Mouse (Mus musculus) retina, embryonic 14.5 days (tissue): Measurements from ENCODE around the gene Nrxn3.

Experiments used
- DNase-seq: peaks from one replicate; pipeline ENCODE4 v3.0.0-alpha.2; 2015; ENCODE audit warnings: low spot score

Gene Nrxn3

DNA sequence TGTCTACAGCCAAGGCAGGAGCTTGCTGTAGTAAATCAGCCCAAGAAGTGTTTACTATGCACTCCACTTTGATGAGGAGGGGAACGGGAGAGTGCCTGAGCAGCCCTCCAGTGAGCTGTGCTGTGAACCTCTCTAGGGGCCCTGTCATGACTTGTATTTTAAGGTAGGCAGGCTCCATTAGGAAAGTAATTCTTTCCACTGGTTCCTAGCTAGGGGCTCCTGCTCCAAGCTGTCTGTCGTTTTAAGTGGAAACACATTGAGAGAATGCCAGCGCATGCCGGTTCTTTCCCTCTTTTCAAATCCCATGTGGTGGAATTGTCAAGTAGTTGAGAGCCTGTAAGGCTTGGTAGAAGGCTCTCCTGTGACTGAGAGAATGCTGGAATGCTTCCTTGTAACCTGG is 1091.9 kb downstream of the Nrxn3 start:
- DNase-seq = no peak

DNA sequence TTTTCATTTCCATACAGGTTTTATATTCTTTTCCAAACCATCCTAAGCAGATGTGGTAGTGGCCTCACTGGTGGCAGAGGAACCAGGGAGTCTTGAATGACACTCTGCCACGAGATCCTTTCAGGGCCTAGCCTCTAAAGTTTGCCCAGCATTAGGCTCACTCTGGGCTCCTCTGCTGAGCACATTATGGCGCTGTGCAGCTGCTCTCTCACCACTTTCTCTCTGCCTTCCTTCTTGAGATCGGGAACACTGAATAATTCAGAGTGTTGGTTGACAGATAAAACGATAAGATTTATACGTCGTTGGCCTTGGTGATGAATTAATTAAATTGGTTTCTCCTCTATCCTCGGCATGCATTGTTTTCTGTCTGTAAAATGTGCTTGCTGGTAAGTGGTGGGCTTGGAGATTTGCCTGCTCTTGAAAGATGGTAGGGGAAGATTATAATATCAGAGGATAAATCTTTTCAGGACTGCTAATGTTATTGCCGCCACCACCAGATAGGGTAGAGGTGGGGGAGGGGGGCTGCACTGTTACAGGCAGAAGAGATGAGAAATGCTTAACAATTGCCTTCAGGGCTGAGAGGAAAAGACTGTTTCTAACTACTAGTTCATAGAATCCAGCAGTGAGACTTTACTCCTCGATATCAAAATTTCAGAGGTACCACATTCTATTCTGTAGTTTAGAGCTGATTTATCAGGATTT is 1094.5 kb downstream of the Nrxn3 start:
- peak; percentile 16 for DNase-seq

DNA sequence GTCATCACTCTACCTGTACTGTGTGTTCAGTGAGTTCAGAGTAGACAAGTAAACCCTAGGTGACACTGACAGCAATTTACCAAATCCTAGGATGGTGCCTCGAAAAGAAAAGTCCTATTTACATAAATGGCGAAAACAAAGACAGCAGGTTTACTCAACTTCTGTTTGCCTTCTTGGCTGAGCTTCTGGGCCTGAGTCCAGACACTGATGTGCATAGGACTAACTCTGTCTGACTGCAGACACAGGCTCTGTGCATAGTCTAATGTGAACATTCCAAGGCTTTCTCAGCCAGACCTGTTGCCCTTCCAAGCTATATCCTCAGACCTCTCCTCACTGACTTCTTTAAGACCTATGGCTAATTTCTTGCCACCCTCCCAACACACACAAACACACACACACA is 1095.5 kb downstream of the Nrxn3 start:
- no peak for DNase-seq

DNA sequence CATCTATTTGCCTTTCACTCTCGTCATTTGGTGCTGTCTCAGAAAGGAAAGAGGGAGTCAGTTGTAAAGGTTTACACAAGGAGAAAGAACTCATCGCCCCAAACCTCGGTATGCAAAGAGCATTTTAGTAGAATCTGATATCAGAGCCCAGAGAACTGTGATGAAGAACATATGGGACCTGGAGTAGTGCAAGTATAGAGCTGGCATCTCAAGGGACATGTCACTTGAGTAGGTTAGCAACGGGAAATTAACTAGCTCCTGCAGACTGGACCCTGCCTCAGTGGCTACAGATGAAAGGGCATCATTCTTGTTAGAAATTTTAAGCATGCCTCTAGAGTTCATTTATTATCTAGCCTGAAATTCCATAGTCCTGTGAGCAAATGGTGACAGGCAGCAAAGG is 1099.5 kb downstream of the Nrxn3 start:
- DNase-seq = no peak

DNA sequence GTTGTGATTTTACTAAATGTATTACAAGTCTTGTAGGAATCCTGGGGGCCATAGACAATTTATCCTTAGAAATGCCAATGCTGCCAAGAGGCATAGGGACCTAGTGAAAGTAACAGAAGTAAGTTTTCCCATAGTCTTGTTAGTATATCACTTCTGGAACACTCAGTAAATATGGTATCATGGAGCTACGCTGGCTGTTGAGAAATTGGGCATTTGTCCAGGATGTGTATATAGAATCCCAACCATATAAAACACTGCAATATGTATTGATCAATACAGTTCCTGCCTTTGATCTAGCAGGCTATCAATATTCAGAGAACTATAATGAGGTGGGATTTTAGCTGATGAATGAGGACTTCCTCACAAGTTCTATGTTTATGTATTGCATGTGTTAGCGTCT is 1107.3 kb downstream of the Nrxn3 start:
- DNase-seq = no peak

DNA sequence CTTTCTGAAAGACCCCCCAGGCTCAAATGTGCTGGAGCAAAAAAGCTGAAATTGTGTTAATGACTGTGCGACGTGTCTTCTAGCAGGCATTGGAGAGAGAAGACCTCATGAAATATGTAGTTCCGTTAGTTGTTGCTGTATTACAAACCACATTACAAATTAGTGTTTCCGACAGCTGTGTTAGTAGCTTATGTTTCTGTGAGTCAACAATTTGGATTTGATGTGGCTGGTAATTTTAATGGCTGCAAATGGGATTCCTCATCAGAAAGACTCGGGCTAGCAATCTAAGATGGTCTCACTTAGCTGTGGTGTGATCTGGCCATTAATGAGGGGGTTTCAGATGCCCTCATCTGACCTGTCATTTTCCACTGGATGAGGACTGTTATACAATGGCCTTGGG is 1107.7 kb downstream of the Nrxn3 start:
- no peak for DNase-seq

DNA sequence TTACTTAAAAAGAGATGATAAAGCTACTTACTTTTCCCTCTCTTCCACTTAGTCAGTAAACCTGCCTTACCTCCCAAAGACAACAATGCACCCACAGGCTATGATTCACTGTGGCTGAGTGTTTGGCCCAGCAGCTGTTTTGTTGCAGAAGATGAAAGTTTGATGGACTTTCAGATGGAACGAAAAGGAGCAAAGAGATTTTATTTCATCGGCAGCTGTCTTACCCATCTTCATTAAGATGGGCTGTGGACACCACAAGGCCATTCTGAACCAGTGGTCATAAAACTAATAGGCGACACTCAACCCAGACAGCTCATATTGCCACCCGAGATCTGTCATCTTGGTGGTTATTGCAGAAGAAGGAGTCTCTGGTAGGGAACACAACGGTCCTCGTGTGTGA is 1108.6 kb downstream of the Nrxn3 start:
- DNase-seq = no peak

DNA sequence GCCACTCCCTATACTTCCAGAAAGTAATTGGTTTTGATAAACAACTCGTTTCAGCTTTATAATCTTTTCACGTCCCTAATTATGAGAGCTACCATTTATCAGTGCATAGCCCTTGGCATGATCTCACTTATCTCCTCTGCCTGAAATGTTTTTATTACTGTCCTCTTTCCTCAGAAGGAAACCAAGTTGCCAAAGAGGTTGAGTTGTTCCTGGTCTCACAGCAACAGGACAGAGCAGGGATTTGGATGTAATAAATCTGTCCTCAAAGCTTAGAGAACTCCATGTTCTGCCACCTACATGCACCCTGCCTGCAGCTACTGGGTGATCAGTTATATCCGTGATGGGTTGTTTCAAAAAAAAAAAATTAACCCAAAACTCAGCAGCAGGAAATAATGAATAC is 1113.6 kb downstream of the Nrxn3 start:
- no peak for DNase-seq

DNA sequence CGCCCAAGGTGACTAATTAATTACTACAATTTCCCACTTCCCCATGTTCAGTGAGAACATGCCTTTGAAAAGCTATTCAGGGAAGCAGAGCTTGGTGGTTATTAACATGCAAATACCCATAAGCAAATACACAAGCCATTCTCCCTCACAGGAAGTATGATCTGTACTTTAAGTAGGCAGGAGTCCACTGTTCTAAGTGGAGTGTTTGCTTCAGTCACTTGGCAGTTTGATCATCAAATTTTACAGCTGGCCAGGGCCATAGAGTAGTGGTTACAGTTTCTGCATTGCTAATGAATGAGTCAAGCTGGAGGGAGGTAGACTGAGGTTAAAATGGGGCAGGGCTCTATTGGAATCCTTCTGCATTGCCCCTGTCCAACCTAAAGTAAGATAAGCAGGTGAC is 1120.2 kb downstream of the Nrxn3 start:
- DNase-seq = no peak

DNA sequence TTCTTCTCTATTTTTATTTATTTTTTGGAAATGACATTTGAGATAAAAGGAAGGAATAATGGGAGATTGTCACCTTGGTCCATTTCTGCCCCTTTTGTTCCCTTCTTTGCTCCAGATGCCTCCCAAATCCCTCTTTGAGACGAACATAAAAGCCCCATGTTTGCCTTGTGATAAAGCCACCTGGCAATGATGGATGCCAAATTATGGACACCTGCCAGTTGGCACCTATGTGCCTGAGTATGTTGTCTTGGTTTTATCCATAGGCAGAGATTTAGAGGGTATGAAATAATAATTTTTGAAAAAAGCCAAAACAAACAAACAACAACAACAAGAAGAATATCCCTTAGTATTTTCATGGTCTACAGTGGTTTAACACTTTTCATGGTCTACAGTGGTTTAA is 1125.4 kb downstream of the Nrxn3 start:
- DNase-seq = no peak

DNA sequence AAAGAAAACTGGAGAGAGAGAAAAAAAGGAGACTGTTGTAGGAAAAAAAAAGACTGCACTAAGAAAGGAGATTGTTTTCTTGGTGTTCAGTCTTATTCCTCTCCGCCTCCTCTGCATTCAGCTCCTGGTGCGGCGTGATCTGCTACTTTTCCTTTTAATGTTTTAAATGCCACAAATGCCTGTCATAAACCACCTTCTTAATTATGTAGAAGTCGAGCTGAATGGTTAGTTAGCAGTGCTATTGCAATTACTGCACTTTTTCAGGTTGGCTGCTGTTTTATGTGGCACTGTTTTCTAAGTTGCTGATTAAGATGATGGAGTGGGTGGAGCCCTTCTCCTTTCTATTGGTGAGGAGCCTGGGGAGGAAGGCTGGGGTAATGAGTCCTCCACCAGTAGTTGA is 1131.7 kb downstream of the Nrxn3 start:
- DNase-seq = no peak

DNA sequence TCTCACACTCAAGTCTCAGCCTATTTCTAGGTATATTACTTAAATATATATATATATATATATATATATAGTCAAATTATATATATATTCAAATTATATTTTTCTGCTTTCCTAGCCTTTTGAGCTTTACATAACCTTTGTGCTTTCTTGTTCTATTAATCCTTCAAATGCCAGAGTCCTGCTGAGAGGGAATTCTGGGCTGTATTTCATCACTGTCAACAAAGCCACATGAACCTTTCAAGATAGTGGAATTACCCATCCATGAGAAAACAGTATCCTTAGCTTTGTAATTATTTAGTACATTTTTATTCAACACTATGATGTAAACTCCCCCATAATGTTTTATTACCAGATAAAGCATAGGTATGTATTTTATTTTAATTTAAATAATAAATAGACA is 1144.4 kb downstream of the Nrxn3 start:
- DNase-seq = no peak

DNA sequence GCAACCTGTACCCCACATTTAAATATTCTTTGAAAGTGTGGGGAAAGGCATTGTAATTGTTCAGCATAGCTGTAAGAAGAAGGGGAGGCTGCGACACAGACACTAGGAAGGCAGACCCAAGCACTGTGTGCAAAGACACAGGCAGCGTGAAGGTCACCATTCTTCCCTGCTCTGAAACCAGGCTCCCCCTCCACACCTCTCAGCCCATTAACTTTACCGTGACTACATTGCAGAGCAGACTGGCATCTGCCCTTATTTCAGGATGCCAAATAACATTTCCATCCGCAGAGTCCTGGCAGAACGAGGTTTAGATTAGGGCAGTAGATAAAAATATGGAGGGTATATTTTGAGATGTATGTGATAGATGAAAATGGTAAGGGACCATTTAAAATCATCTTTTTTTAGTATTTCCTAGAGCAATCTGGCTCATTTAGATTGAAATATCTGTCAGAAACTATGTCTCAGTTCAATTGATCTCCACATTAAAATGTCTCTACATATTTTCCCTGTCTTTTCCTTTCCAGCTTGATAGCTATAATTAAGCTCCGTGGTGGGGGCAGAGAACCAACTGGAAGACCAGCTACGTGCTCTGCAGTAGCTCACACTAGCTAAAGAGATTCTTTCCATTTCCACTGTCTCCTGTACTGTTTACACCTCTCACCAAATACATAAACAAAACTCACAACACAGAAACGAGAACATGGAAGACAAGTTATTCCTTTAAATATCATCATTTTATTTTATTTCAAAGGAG is 1160.1 kb downstream of the Nrxn3 start:
- DNase-seq = no peak

DNA sequence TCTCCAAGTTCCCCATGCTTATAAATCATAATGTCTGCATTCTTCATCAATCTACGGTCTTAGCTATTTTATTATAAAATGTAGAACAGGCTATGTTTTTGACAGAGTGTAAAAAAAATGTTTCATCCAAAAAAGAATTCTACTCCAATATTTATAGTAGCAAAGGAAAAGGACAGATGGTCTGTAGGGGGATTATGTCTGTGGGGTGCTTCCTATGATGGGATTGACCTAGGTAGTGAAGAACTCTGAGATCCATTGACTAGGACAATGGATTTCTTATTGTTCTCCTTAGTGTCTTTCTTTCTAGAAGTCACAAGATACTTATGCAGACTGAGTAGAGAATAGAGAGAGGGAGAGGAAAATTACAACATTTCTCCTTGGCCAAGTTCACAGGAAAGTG is 1161.9 kb downstream of the Nrxn3 start:
- no peak for DNase-seq

DNA sequence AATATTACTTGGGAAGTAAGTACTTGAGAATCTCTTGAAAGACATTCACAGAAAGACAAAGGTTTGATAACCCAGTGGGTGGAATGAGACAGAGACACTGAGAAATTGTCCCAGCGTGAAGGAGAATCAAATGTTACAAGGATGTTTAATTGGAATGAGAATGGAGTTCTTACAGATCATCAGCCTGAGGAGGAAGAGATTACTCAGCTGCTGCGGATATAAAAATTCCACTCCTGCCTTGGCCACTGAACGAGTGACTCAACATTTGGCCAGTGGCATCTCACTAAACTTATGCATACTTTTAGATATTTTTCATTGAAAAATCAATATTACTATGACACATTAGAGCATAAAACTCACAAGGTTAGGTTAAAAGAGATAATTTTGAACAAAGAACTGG is 1166.0 kb downstream of the Nrxn3 start:
- no peak for DNase-seq

DNA sequence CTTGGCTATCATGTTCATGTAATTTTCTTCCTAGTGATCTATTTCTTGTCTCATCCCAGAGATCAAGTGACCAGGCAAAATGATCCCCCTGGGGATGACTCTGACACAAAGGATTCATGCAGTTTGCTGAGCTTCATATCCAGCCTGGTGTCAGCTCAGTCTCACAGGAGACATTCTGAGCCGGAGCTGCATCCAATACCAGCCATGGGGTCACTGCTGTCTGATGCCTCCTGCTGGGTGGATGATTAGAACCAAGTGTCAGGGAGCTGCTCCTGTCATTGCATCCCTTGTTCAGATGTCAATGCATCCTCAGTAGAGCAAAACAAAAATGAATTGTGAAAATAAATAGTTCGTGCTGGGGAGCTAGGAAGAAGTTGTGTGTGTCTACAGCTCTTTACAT is 1174.2 kb downstream of the Nrxn3 start:
- DNase-seq = no peak

DNA sequence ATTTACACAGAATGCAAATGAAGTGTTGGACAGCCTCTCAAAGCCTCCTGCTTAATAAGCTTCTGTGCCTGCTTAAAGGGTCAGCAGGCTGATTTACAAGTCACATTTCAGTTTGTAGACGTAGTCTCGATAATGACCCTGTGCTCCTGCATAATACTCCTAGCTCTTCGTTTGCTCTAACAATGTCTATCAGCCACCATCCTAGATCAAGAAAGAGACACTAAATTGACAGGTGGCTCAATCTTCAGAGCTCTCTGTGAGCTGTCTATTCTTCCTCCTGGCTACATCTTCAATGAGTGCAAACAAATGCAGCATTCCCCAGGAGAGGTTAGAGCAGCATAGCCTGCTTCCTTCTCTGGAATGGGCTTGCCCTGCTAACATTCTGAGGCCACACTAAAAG is 1186.9 kb downstream of the Nrxn3 start:
- DNase-seq = no peak

DNA sequence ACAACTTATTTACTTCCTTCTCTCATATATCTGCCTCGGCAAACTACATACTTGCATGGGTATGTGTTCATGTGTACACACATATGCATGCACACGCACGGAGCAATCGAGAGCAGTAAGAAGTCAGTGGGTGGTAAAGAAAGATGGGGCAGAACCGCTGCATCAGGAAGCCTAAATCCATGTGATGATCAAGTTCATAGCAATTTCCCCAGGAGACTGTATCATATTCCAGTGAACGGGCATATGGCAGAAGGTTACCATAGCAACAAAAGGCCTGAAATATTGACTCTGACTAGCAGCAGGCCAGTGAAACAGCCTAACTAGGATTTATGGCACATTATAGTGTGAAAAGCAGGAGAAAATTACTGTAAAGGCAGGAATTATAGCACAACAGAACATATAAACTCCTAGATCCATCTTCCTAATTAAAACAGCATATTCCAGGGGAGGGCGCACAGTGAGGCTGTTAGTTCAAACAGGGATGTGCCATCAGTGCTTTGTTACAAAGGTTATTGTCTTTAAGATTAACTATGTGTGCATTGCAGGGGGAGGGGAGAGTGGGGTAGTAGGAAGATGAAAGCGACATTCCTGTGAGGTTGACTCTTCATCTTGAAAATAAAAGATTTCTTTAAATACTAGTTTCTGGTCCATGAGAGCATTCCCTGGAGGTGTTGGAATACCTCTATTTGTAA is 1195.6 kb downstream of the Nrxn3 start:
- peak; percentile 65 for DNase-seq

DNA sequence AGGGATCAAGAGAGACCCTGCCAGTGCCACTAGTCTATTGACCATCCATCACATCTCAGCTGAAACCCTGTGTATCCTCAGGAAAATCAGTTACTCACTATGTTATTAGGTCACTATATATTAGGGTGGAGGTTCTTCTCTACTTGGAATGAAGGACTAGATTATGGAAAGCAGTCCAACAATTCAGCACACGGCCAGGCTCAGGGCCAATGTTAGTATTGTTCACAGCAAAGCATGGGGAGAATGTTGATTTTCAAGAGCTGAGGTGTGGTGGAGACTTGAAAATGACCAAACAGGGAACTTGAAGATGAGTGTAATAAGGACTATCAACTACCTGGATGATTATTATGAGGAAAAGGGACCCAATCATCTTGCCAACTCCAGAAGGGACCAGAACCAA is 1209.7 kb downstream of the Nrxn3 start:
- DNase-seq = no peak

DNA sequence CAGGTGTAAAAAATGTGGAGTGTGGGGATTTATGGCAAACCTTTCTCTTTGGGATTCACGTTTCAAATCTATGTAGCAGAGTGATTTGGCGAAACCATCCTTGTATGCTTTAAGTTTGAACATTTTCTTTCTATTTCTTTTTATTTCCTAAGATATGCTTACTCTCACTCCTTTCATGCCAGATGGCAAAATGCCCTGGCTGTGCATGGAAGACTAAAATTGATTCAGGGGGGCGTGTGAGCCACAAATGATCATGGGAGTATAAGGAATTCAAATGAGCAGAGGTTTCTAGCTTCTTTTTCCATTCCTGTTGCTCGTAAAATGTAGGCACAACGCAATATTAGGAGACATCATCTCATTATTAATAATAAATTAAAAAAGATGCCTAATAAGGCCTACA is 1211.0 kb downstream of the Nrxn3 start:
- DNase-seq = no peak

DNA sequence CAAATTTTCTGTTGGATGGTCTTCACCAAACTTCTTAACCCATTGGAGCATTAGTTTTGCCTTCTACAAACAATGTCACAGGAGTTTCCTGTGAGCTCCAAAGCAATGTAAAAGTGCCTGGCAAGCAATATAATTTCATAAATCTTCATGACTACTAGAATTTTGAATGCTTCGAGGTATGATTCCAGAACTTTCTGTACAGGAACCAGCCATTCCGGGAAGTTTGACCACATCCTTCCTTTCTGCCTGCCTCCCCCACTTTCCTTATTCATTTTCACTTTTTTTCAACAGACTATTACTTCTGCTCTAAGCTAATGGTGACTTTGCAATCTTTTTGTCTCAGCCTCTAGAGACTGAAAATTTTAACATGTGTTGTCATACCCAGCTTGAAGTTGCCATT is 1218.1 kb downstream of the Nrxn3 start:
- DNase-seq = no peak

DNA sequence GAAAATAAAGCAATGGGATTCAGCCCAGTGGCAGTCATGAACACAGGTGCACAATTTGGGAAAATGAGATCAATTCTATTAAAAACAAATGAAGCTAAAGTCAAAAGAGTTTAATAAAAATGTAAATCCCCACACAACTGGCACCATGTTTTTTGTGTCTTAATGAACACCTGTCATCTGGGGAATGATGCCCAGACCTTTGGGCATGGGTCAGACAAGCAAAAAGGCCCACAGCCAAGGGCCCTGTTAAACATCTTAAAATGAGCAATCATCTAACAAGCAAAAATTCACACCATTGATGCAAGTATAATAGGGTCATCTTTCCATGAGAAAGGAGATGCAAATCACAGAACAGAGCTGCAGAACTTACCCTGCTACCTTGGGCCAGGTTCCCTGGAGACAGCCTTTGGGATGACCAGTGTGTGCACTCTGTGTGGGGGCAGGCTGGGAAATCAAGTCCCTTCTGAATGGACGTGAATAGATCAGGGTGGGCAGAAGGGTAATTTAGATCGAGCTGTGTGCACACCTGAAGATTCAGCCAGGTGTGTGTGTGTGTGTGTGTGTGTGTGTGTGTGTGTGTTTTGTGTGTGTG is 1223.3 kb downstream of the Nrxn3 start:
- no peak for DNase-seq

DNA sequence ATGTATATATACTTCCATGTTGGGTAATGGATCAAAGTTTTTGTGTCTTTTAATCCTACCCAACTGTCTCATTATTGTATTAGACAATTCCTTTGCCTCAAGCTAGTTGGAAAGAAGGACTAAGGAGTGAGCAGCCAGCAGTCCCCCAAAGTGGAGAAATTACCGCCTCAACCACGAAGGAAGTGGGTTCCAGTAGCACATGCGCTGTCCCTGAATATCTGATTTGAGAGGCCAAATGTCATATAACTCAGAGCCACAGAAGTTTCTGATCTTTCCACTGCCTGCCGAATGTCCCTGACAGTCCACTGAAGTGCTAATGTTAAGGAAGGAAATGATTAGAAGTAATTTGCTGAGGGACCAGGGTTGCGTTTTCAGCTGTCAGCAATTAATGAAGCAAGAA is 1223.8 kb downstream of the Nrxn3 start:
- no peak for DNase-seq
